Mouse (Mus musculus): ENCODE measurements around the gene Ankrd11.
"Not testable (repeated sequence)": the region's sequence is repeated elsewhere in the genome, so short reads cannot be mapped to it uniquely, and the experiment has no call there.

Gene Ankrd11

GRCm38 (mm10) chr8:123039376-123040109 is 2.5 kb downstream of the Ankrd11 start:
- DNase-seq, result no peak

- DNase-seq, result no peak
Observed at GRCm38 (mm10) chr8:123038351-123038750, 3.7 kb downstream of the Ankrd11 start.

- DNase-seq, result no peak
Observed at GRCm38 (mm10) chr8:123037487-123037886, 4.6 kb downstream of the Ankrd11 start.

- DNase-seq, result peak; percentile 46
Observed at GRCm38 (mm10) chr8:123036956-123037355, 5.1 kb downstream of the Ankrd11 start.

GRCm38 (mm10) chr8:123034171-123034570 is 7.9 kb downstream of the Ankrd11 start:
- DNase-seq, result peak; percentile 75

- peak; percentile 16 for DNase-seq
Observed at GRCm38 (mm10) chr8:123033431-123033830, 8.6 kb downstream of the Ankrd11 start.

GRCm38 (mm10) chr8:123032730-123033129 is 9.3 kb downstream of the Ankrd11 start:
- DNase-seq, result peak; percentile 36

GRCm38 (mm10) chr8:123031321-123031978 is 10.6 kb downstream of the Ankrd11 start:
- no peak for DNase-seq

GRCm38 (mm10) chr8:123030091-123030490 is 12.0 kb downstream of the Ankrd11 start:
- DNase-seq, result not testable (repeated sequence)

- no peak for DNase-seq
Observed at GRCm38 (mm10) chr8:123027786-123028185, 14.3 kb downstream of the Ankrd11 start.

GRCm38 (mm10) chr8:123025951-123026351 is 16.1 kb downstream of the Ankrd11 start:
- DNase-seq, result no peak

- no peak for DNase-seq
Observed at GRCm38 (mm10) chr8:123024226-123024625, 17.9 kb downstream of the Ankrd11 start.

- no peak for DNase-seq
Observed at GRCm38 (mm10) chr8:123022727-123023126, 19.4 kb downstream of the Ankrd11 start.

GRCm38 (mm10) chr8:123021259-123021658 is 20.8 kb downstream of the Ankrd11 start:
- no peak for DNase-seq

- no peak for DNase-seq
Observed at GRCm38 (mm10) chr8:123020859-123021258, 21.2 kb downstream of the Ankrd11 start.

GRCm38 (mm10) chr8:123020084-123020483 is 22.0 kb downstream of the Ankrd11 start:
- DNase-seq, result no peak

GRCm38 (mm10) chr8:123018484-123019164 is 23.5 kb downstream of the Ankrd11 start:
- DNase-seq, result no peak

GRCm38 (mm10) chr8:123017143-123017542 is 24.9 kb downstream of the Ankrd11 start:
- DNase-seq, result no peak

GRCm38 (mm10) chr8:123015074-123015473 is 27.0 kb downstream of the Ankrd11 start:
- DNase-seq, result no peak

GRCm38 (mm10) chr8:123014429-123014828 is 27.6 kb downstream of the Ankrd11 start:
- DNase-seq, result no peak

GRCm38 (mm10) chr8:123011321-123011720 is 30.8 kb downstream of the Ankrd11 start:
- DNase-seq, result no peak

GRCm38 (mm10) chr8:123005805-123006204 is 36.3 kb downstream of the Ankrd11 start:
- no peak for DNase-seq

GRCm38 (mm10) chr8:123005328-123005727 is 36.7 kb downstream of the Ankrd11 start:
- no peak for DNase-seq
